Mouse (Mus musculus) left cerebral cortex, adult 18-20 months (tissue): ENCODE measurements around the gene Zfp799. TPM values are rescaled to one million over a fixed set of nuclear protein-coding genes. Genes with fewer than 3 reads are reported as not detected.
A peak's percentile ranks its signal among the peaks of the same experiment; 100 is the strongest.

Source experiments
- DNase-seq, 2 experiments: peaks; one replicate each; pipeline ENCODE4 v3.0.0; 2021 to 2022; ENCODE audit warnings: low spot score in 2 of 2, mixed read lengths in 1 of 2
- total RNA-seq, 2 experiments: library from RNA; stranded (reverse); gene quantifications; 2 replicates each; pipeline ENCODE4 v1.2.3; 2021

Zfp799 gene
- total RNA-seq, 2 experiments from 2014 or later, result 23.1 to 24.0 TPM

DNA sequence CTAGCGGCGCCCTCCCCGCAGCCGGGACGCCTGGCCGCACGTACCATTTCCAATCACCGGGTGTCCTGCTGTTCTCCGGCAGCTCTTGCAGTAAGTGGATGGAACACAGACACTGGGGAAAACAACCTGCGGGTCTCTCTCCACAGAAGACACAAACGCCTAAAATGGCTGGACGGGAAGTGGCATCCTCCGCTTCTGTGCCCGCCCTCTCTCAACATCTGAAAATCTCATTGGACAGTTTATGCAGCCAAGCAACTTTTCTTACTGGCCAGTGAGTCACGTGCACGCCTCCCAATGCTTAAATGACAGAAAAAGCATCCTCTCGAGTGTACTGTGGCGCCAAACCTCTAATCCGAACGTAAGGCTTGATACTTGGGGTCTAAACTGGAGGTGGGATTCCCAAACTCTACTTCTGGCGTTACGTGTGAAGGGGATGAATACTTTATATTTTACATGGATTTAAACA is 41.9 kb downstream of the Zfp799 start, which contains the start of gene Zfp871:
Gene Zfp871, minus strand, starts transcription at position 194 of the 466 bp plus-strand sequence.
- DNase-seq, result peak; percentile 82 to 88

DNA sequence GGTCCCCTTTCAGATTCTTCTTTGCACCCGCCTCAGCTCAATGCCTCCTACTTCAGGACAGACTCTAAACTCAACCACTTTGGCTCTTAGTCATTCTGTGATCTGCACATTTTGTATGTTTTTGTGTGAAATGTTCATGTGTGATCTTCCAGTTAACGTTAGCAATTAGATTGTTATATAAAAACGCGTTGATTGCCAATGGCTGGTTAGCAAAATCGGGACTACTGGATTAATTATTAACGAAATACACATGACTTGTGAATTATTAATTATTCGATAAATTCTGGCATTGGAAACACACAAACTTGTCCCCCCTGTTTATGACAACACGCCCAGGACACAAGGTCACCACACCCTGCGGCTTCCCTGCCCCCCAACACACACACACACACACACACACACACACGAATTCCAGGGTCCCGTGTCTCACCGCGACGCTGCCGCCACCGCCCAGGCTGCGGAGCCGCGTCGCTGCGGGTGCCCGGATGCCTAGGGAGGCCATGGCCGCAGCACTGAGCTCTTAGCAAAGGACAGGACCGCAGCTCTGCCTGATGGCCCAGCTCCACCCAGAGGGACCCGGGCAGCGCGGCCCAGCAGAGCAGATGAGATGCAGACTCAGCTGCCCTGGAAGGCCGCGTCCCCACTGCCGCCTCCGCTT is 42.5 kb downstream of the Zfp799 start:
- no peak for DNase-seq

DNA sequence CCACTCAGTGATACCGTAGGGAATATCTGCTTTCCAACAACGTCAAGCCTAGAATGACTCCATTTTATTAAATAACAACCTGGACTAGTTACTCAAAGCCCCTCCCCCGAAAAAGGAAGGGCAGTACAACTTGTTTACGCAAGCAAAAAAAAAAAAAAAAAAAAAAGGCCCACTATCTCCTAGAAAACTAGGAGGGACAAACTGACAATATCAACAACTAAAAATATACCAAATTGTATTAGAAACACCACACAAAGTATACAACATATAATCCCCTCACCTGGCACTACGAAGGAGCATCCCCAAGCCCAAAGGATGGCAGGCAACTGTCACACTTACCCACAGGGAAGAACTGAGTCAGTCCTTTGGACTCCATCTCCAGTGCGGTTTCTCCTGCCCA is 43.1 kb downstream of the Zfp799 start:
- DNase-seq, result no peak

DNA sequence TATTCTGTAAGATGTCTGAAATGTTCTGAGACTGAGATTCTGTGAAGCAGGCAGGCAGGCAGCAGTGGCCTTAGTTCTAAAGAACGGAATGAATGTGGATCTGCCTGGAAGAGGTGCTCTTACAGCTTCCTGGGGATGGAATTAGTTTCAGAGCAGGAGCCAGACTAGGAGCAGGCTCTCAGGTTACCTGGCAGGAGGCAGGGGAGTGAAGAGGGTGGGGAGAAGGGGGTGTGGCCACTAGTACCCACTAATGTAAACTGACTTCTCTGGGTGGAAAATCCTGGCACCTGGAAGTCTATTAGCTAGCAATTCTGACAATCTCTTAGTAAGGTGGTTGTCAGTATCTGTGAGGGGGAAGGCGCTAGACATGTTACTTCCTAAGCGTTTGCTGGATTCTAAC is 44.4 kb downstream of the Zfp799 start:
- no peak for DNase-seq

DNA sequence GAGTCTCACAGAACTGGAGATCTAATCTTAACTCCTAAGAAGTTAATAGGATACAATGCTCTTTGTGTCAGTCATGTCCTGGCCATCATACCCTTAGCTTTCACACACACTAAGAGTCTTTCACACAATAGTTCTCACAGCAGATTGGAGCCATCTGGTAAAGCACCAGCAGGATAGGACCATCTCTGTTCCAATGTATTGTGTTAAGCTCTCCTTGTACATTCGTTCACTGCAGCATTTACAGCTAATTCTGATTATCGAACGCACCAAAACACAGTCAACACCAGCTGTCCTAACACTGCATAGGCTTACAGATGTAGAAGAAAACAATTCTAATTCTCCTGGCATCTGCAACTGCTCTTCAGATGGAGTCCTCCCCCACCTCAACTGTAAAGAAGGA is 52.5 kb downstream of the Zfp799 start:
- no peak for DNase-seq

DNA sequence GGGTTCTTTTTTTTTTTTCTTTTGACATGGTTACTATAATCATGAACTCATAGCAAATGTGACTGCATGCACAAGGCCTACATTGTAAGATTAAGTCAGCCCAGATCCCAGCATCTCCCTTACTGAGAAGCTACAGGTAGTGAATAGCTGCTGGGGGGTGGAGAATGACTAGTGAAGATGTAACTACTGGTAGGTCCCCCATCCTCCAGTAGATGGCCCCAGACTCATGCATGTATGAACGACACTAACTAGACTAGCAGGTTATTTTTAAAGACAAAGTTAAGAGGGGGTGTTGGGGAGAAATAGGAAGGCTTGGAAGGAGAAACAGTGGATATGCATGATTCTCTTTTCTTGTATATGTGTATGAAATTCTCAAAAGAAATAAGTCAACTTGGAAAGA is 58.8 kb downstream of the Zfp799 start:
- no peak for DNase-seq

DNA sequence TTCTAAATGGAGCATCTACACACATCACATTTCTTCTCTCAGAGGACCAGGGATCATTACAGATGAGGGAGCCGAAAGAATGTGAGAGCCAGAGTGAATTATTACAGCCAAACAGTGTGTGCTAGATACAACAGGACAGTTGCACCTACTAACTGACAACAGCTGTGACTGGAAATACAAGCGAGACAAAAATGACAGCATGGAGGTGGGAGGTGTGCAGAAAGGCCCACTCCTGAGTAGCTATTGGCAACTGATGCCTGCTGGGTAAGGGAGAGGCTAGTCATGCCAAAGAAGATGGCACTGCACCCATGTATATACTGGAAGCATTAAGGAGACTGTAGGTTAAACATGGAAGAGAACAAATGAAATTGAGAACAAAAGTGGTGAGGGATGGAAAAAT is 63.6 kb downstream of the Zfp799 start:
- peak in 1 of 2 experiments; percentile 40 for DNase-seq

Other genes starting within 250 kb of the Zfp799 start
- gene Cyp4f37, start 209.0 kb downstream of the Zfp799 start, total RNA-seq, result not detected
- gene Cyp4f40, start 171.4 kb downstream of the Zfp799 start, total RNA-seq, result not detected
- gene Cyp4f15, start 144.6 kb downstream of the Zfp799 start, total RNA-seq, result 10 to 100 TPM; 16.4 to 21.2 TPM
- 10 to 100 TPM; 77.4 to 81.3 TPM for gene Zfp871, start 42.0 kb downstream of the Zfp799 start, total RNA-seq
- gene Zfp811, start 20.3 kb downstream of the Zfp799 start, total RNA-seq, result 1 to 10 TPM; 4.3 to 5.9 TPM
- gene Zfp870, start 61.4 kb upstream of the Zfp799 start, total RNA-seq, result 10 to 100 TPM; 10.8 to 12.7 TPM
- gene Cyp4f14, start 87.1 kb upstream of the Zfp799 start, total RNA-seq, result 1 to 10 TPM; 5.2 to 5.5 TPM
- gene Cyp4f13, start 117.1 kb upstream of the Zfp799 start, total RNA-seq, result 10 to 100 TPM; 18.9 to 21.6 TPM
- 1 to 10 TPM; 4.2 to 5.0 TPM for gene Zfp472, start 135.6 kb upstream of the Zfp799 start, total RNA-seq
- 10 to 100 TPM; 15.2 to 17.0 TPM for gene Zfp952, start 162.9 kb upstream of the Zfp799 start, total RNA-seq
- gene Zfp763, start 203.1 kb upstream of the Zfp799 start, total RNA-seq, result 10 to 100 TPM; 17.0 to 21.5 TPM
- not detected for gene 4921501E09Rik, start 237.8 kb upstream of the Zfp799 start, total RNA-seq